Mouse (Mus musculus): ENCODE measurements around the gene Gm13277. TPM values are rescaled to one million over a fixed set of nuclear protein-coding genes. Genes with fewer than 3 reads are reported as not detected.
"Not testable (repeated sequence)": the region's sequence is repeated elsewhere in the genome, so short reads cannot be mapped to it uniquely, and the experiment has no call there.

The Gm13277 gene
- polyA plus RNA-seq, 1 experiment from 2014 or later = not detected

DNA sequence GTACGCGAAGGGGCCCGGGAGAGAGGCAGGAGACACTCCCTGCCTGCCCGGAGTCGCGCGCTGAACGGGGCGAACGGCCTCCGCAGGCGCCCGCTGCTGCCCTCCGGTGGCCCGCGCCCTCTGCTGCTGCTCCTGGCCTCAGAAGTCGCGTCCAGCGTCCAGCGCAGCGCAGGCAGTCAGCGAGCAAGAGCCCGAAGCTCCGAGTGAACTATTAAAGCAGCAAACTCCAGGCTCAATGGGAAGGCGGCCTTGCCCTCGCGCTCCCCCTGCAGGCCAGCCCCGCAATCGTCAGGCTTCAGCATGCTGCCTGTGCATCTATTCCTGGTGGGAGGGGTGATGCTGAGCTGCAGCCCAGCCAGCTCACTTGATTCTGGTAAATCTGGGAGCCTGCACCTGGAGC is 14.5 kb downstream of the Gm13277 start, which contains the start of gene Gm13287:
Gene Gm13287 (plus strand): TSS at position 301 of the 400 bp plus-strand sequence.
- H3K4me3 ChIP-seq (ENCODE audit: low read depth, low read length); H3K27me3 ChIP-seq (replicated peaks; ENCODE audit: control insufficient read depth, insufficient read depth, low read length); H3K27ac ChIP-seq (ENCODE audit: low read depth, low read length); H3K36me3 ChIP-seq (ENCODE audit: control insufficient read depth, insufficient read depth, low read length); H3K9ac ChIP-seq (ENCODE audit: low read depth, low read length); ATAC-seq (replicated peaks; ENCODE audit: low FRiP score); H3K4me2 ChIP-seq; DNase-seq (ENCODE audit: low spot score); H3K4me1 ChIP-seq (replicated peaks; ENCODE audit: control insufficient read depth, insufficient read depth, low read length); H3K9me3 ChIP-seq (ENCODE audit: control insufficient read depth, low read length): not testable (repeated sequence)
- WGBS = no CpG with 5 or more reads among the region's 29 CpGs

DNA sequence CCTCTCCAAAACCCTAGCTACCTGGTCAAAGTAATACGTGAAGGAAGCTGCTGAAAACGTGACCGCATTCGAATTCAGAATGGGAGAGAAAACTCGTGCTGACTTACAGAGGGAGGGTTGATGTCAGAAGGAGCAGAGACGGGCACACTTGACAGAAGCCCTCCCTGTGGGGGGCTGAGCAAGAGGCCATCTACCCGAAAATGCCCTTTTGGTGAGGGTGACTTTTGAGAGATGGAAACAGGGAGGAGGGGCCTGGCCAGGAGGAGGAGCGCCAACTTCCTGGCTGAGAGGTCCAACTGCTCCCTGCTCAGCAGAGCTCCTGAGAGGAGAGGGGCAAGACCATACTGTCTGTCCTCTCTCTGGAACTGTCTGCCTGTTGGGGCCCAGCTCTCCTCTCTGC is 16.8 kb downstream of the Gm13277 start, which contains the start of gene Gm13288:
Gene Gm13288 (plus strand): TSS at position 301 of the 400 bp plus-strand sequence.
- H3K9ac ChIP-seq (ENCODE audit: low read depth, low read length); DNase-seq (ENCODE audit: low spot score); H3K36me3 ChIP-seq (ENCODE audit: control insufficient read depth, insufficient read depth, low read length); H3K4me1 ChIP-seq (replicated peaks; ENCODE audit: control insufficient read depth, insufficient read depth, low read length); H3K4me3 ChIP-seq (ENCODE audit: low read depth, low read length); ATAC-seq (replicated peaks; ENCODE audit: low FRiP score); H3K9me3 ChIP-seq (ENCODE audit: control insufficient read depth, low read length); H3K27ac ChIP-seq (ENCODE audit: low read depth, low read length); H3K4me2 ChIP-seq; H3K27me3 ChIP-seq (replicated peaks; ENCODE audit: control insufficient read depth, insufficient read depth, low read length): not testable (repeated sequence)
- WGBS = no CpG with 5 or more reads among the region's 8 CpGs

DNA sequence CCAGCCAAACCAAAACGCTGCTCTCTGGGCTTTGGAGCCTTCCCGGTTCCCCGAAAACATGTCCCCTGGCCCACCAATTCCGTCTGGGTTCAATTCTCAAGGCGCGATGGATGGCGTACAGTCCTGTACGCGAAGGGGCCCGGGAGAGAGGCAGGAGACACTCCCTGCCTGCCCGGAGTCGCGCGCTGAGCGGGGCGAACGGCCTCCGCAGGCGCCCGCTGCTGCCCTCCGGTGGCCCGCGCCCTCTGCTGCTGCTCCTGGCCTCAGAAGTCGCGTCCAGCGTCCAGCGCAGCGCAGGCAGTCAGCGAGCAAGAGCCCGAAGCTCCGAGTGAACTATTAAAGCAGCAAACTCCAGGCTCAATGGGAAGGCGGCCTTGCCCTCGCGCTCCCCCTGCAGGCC is 17.3 kb downstream of the Gm13277 start:
- not testable (repeated sequence) for H3K9me3 ChIP-seq (ENCODE audit: control insufficient read depth, low read length); H3K9ac ChIP-seq (ENCODE audit: low read depth, low read length); H3K27ac ChIP-seq (ENCODE audit: low read depth, low read length); DNase-seq (ENCODE audit: low spot score); ATAC-seq (replicated peaks; ENCODE audit: low FRiP score); H3K4me2 ChIP-seq; H3K4me3 ChIP-seq (ENCODE audit: low read depth, low read length); H3K36me3 ChIP-seq (ENCODE audit: control insufficient read depth, insufficient read depth, low read length); H3K27me3 ChIP-seq (replicated peaks; ENCODE audit: control insufficient read depth, insufficient read depth, low read length); H3K4me1 ChIP-seq (replicated peaks; ENCODE audit: control insufficient read depth, insufficient read depth, low read length)
- 3% methylated on average over 5 of the region's 34 CpGs for WGBS

DNA sequence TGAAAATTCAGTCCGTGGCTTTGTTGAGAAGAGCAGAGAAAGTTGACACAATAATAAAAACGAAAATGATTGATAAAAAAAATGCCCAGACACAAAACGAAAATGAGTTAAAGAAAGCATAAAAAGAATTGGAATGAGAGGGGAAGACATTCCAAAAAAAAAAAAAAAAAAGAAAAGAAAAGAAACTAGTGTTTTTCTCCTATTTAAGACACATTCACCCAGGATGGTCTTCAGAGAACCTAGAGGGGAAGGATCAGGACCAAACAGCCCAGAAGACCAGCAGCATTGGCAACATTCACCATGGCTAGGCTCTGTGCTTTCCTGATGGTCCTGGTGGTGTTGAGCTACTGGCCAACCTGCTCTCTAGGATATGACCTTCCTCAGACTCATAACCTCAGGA is 27.5 kb downstream of the Gm13277 start, which contains the start of gene Ifna7:
Gene Ifna7 (plus strand): TSS at position 301 of the 400 bp plus-strand sequence.
- no peaks in the 10 kb centered on the region for H3K36me3 ChIP-seq (ENCODE audit: control insufficient read depth, insufficient read depth, low read length)
- no peak within 1 kb of the TSS for H3K4me2 ChIP-seq
- no peak within 1 kb of the TSS for H3K4me3 ChIP-seq (ENCODE audit: low read depth, low read length)
- H3K9ac ChIP-seq (ENCODE audit: low read depth, low read length) = no peak within 1 kb of the TSS
- no peak within 1 kb of the TSS for H3K27ac ChIP-seq (ENCODE audit: low read depth, low read length)
- H3K27me3 ChIP-seq (replicated peaks; ENCODE audit: control insufficient read depth, insufficient read depth, low read length) = no peaks in the 10 kb centered on the region
- 48% methylated on average over 3 of the region's 3 CpGs for WGBS
- H3K4me1 ChIP-seq (replicated peaks; ENCODE audit: control insufficient read depth, insufficient read depth, low read length) = no peaks in the 10 kb centered on the region
- ATAC-seq (replicated peaks; ENCODE audit: low FRiP score) = no peak
- H3K9me3 ChIP-seq (ENCODE audit: control insufficient read depth, low read length) = no peaks in the 10 kb centered on the region
- no peak for DNase-seq (ENCODE audit: low spot score)

DNA sequence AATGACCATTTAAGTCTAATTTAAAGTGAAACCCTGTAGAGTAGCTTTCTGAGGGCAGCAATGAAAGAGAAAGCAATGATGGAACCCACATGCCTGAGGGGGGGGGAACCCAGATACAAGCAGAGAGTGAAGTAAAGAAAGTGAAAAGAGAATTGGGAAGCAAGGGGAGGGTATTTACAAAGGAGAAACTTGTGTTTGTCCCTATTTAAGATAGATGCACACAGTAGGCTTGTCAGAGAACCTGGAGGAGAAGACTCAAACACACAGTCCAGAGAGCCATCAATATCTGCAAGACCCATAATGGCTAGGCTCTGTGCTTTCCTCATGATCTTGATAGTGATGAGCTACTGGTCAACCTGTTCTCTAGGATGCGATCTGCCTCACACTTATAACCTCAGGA is 31.2 kb downstream of the Gm13277 start, which contains the start of gene Ifna11:
Gene Ifna11 (plus strand): TSS at position 301 of the 400 bp plus-strand sequence.
- no peak within 1 kb of the TSS for H3K9ac ChIP-seq (ENCODE audit: low read depth, low read length)
- no peaks in the 10 kb centered on the region for H3K9me3 ChIP-seq (ENCODE audit: control insufficient read depth, low read length)
- no peaks in the 10 kb centered on the region for H3K4me1 ChIP-seq (replicated peaks; ENCODE audit: control insufficient read depth, insufficient read depth, low read length)
- H3K4me2 ChIP-seq = no peak within 1 kb of the TSS
- H3K27ac ChIP-seq (ENCODE audit: low read depth, low read length) = no peak within 1 kb of the TSS
- ATAC-seq (replicated peaks; ENCODE audit: low FRiP score) = no peak
- H3K36me3 ChIP-seq (ENCODE audit: control insufficient read depth, insufficient read depth, low read length) = no peaks in the 10 kb centered on the region
- no peak for DNase-seq (ENCODE audit: low spot score)
- H3K27me3 ChIP-seq (replicated peaks; ENCODE audit: control insufficient read depth, insufficient read depth, low read length) = no peaks in the 10 kb centered on the region
- WGBS = 69% methylated on average over 1 of the region's 1 CpGs
- no peak within 1 kb of the TSS for H3K4me3 ChIP-seq (ENCODE audit: low read depth, low read length)

DNA sequence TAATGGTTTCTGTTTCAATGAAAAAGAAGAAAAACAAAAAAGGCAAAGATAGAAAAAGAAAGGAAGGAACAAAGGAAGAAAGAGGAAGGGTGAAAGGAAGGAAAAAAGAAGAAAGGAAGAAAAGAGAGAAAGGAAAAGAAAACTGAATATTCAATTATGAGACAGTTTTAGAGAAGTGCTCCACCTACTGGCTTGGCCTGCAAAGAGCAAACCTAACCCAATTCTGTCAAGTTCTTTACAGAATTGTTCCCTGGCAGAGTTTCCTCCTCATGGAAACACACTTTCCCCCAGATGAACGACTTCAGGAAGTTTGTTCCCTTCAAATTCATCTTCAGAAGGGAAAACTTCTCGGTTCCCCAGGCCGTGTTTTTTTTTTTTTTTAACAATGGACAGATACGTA is 34.6 kb downstream of the Gm13277 start:
- H3K4me3 ChIP-seq (ENCODE audit: low read depth, low read length) = no peak overlapping the region
- H3K9me3 ChIP-seq (ENCODE audit: control insufficient read depth, low read length) = no peaks in the 10 kb centered on the region
- ATAC-seq (replicated peaks; ENCODE audit: low FRiP score) = no peak
- DNase-seq (ENCODE audit: low spot score) = no peak
- WGBS = 24% methylated on average over 4 of the region's 4 CpGs
- H3K27ac ChIP-seq (ENCODE audit: low read depth, low read length) = no peak overlapping the region
- H3K4me1 ChIP-seq (replicated peaks; ENCODE audit: control insufficient read depth, insufficient read depth, low read length) = no peaks in the 10 kb centered on the region
- H3K36me3 ChIP-seq (ENCODE audit: control insufficient read depth, insufficient read depth, low read length) = no peaks in the 10 kb centered on the region
- no peaks in the 10 kb centered on the region for H3K27me3 ChIP-seq (replicated peaks; ENCODE audit: control insufficient read depth, insufficient read depth, low read length)
- no peak overlapping the region for H3K9ac ChIP-seq (ENCODE audit: low read depth, low read length)
- no peak overlapping the region for H3K4me2 ChIP-seq

DNA sequence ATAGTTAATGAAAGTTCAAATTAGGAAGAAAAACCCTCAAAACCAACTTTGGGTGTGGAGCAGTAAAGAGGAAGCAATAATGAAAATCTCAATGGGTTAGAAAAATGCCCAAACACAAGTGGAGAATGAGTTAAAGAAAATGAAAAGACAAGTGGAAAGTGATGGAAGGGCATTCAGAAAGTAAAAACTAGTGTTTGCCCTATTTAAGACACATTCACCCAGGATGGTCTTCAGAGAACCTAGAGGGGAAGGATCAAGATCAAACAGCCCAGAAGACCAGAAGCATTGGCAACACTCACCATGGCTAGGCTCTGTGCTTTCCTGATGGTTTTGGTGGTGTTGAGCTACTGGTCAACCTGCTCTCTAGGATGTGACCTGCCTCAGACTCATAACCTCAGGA is 38.7 kb downstream of the Gm13277 start, which contains the start of gene Ifna6:
Gene Ifna6 (plus strand): TSS at position 301 of the 400 bp plus-strand sequence.
- not testable (repeated sequence) for H3K27ac ChIP-seq (ENCODE audit: low read depth, low read length); H3K9me3 ChIP-seq (ENCODE audit: control insufficient read depth, low read length); DNase-seq (ENCODE audit: low spot score); H3K4me1 ChIP-seq (replicated peaks; ENCODE audit: control insufficient read depth, insufficient read depth, low read length); H3K36me3 ChIP-seq (ENCODE audit: control insufficient read depth, insufficient read depth, low read length); H3K27me3 ChIP-seq (replicated peaks; ENCODE audit: control insufficient read depth, insufficient read depth, low read length); ATAC-seq (replicated peaks; ENCODE audit: low FRiP score); H3K4me2 ChIP-seq; H3K9ac ChIP-seq (ENCODE audit: low read depth, low read length); H3K4me3 ChIP-seq (ENCODE audit: low read depth, low read length)

DNA sequence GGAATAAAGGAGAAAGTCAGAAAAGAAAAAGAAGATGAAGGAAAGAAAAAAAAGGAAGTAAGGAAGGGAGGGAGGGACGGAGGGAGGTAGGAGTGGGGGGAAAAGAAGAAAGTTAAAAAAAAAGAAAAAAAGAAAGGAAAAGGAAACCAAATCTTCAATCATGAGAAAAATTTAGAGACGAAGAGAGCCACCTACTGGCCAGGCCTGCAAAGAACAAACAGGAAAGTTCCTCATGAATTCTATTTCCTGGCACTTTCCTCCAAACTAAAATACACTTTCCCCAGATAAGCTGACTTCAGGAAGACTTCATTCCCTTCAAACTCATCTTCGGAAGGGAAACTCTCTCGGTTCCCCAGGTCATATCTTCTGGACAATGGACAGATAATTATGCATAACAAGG is 42.1 kb downstream of the Gm13277 start:
- DNase-seq (ENCODE audit: low spot score) (no peak), ATAC-seq (replicated peaks; ENCODE audit: low FRiP score) (no peak)
- Histone ChIP-seq H3K27ac (ENCODE audit: low read depth, low read length) (no peak overlapping the region), H3K9me3 (ENCODE audit: control insufficient read depth, low read length) (no peaks in the 10 kb centered on the region), H3K36me3 (ENCODE audit: control insufficient read depth, insufficient read depth, low read length) (no peaks in the 10 kb centered on the region), H3K27me3 (replicated peaks; ENCODE audit: control insufficient read depth, insufficient read depth, low read length) (no peaks in the 10 kb centered on the region), H3K4me1 (replicated peaks; ENCODE audit: control insufficient read depth, insufficient read depth, low read length) (no peaks in the 10 kb centered on the region), H3K4me2 (no peak overlapping the region), H3K9ac (ENCODE audit: low read depth, low read length) (no peak overlapping the region), H3K4me3 (ENCODE audit: low read depth, low read length) (no peak overlapping the region)
- 21% methylated on average over 4 of the region's 4 CpGs for WGBS

DNA sequence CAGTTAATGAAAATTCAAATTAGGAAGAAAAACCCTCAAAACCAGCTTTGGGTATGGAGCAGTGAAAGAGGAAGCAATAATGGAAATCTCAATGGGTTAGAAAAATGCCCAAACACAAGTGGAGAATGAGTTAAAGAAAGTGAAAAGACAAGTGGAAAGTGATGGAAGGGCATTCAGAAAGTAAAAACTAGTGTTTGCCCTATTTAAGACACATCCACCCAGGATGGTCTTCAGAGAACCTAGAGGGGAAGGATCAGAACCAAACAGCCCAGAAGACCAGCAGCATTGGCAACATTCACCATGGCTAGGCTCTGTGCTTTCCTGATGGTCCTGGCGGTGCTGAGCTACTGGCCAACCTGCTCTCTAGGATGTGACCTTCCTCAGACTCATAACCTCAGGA is 46.8 kb downstream of the Gm13277 start, which contains the start of gene Ifna5:
Gene Ifna5 (plus strand): TSS at position 301 of the 400 bp plus-strand sequence.
- H3K4me2 ChIP-seq; H3K9ac ChIP-seq (ENCODE audit: low read depth, low read length); H3K27me3 ChIP-seq (replicated peaks; ENCODE audit: control insufficient read depth, insufficient read depth, low read length); H3K9me3 ChIP-seq (ENCODE audit: control insufficient read depth, low read length); H3K27ac ChIP-seq (ENCODE audit: low read depth, low read length); ATAC-seq (replicated peaks; ENCODE audit: low FRiP score); H3K4me3 ChIP-seq (ENCODE audit: low read depth, low read length); DNase-seq (ENCODE audit: low spot score); H3K36me3 ChIP-seq (ENCODE audit: control insufficient read depth, insufficient read depth, low read length); H3K4me1 ChIP-seq (replicated peaks; ENCODE audit: control insufficient read depth, insufficient read depth, low read length): not testable (repeated sequence)
- 61% methylated on average over 1 of the region's 1 CpGs for WGBS
